Mouse (Mus musculus) heart, embryonic 11.5 days (tissue): ENCODE results near the gene Slc24a3. TPM values are rescaled to one million over a fixed set of nuclear protein-coding genes. Genes with fewer than 3 reads are reported as not detected.

Experiments
- ATAC-seq: fragments of 200-750 bp; cut with Nextera tagmentation; replicated peaks from 2 replicates; pipeline ENCODE4 v1.8.0; 2017; ENCODE audit warnings: moderate library complexity; ENCODE audit not compliant: insufficient number of reproducible peaks, low FRiP score, low TSS enrichment
- H3K27ac ChIP-seq: fragments of 300-500 bp; sonication (generic); 2 replicates; pipeline ENCODE4 v1.5.1; 2014; ENCODE audit warnings: mild to moderate bottlenecking, low read depth, low read length
- H3K27me3 ChIP-seq: fragments of 300-500 bp; sonication (generic); 2 replicates; pipeline ENCODE4 v1.6.1; 2014; ENCODE audit warnings: mild to moderate bottlenecking, low read length, mixed read lengths; ENCODE audit not compliant: control insufficient read depth, insufficient read depth
- H3K36me3 ChIP-seq: fragments of 300-500 bp; sonication (generic); 2 replicates; pipeline ENCODE4 v1.6.1; 2014; ENCODE audit warnings: mild to moderate bottlenecking, low read length, moderate library complexity, mixed read lengths; ENCODE audit not compliant: control insufficient read depth, insufficient read depth
- H3K4me1 ChIP-seq: fragments of 300-500 bp; sonication (generic); 2 replicates; pipeline ENCODE4 v1.6.1; 2014; ENCODE audit warnings: low read length; ENCODE audit not compliant: control insufficient read depth, insufficient read depth
- H3K4me2 ChIP-seq: fragments of 300-500 bp; sonication (generic); 2 replicates; pipeline ENCODE4 v1.6.1; 2014; ENCODE audit warnings: mild to moderate bottlenecking, moderate library complexity
- H3K4me3 ChIP-seq: fragments of 300-500 bp; sonication (generic); 2 replicates; pipeline ENCODE4 v1.5.1; 2014; ENCODE audit warnings: low read depth, low read length
- H3K9ac ChIP-seq: fragments of 300-500 bp; sonication (generic); 2 replicates; pipeline ENCODE4 v1.6.1; 2014; ENCODE audit warnings: mild to moderate bottlenecking, low read depth, low read length, moderate library complexity
- H3K9me3 ChIP-seq: fragments of 300-500 bp; sonication (generic); replicated peaks from 2 replicates; pipeline ENCODE4 v1.6.1; 2016; ENCODE audit warnings: low read length; ENCODE audit not compliant: control insufficient read depth
- WGBS: fragments of 180-500 bp; shearing (Covaris S2); extraction: QIAGEN DNeasy Blood & Tissue Kit; methylation state at CpG from one replicate; pipeline ENCODE4 v1.1.7; 2014; ENCODE audit not compliant: insufficient replicate concordance; 5-methylcytosine and 5-hydroxymethylcytosine counted together
- polyA plus RNA-seq: library from polyadenylated mRNA; unstranded; fragments of >200 nt; fragmentation: Nextera tagmentation; extraction: Ambion mirVana; gene quantifications from 2 replicates; pipeline ENCODE4 v1.2.1, GENCODE M21; 2014

Gene Slc24a3
- polyA plus RNA-seq, 1 experiment from 2014 or later, result 1.7 TPM

- no peaks in the 10 kb centered on the region for H3K36me3 ChIP-seq
Observed at GRCm38 (mm10) chr2:145307231-145307883, 139.8 kb downstream of the Slc24a3 start.

GRCm38 (mm10) chr2:145318916-145319315 lies 151.4 kb downstream of the Slc24a3 start:
- no peaks in the 10 kb centered on the region for H3K4me1 ChIP-seq
- WGBS, result 32% methylated on average over 2 of the region's 2 CpGs
- 0 out of 2 replicates have a peak, but pooled peaks cover 2% of the 10 kb centered on the region for H3K9me3 ChIP-seq

More at GRCm38 (mm10) chr2:145307231-145307883, 139.8 kb downstream of the Slc24a3 start:
- Histone ChIP-seq H3K4me3 (no peak overlapping the region), H3K9me3 (no peaks in the 10 kb centered on the region), H3K4me2 (no peak overlapping the region), H3K27me3 (no peaks in the 10 kb centered on the region), H3K9ac (no peak overlapping the region), H3K27ac (no peak overlapping the region), H3K4me1 (no peaks in the 10 kb centered on the region)
- 53% methylated on average over 2 of the region's 2 CpGs for WGBS
- ATAC-seq, result no peak

GRCm38 (mm10) chr2:145321287-145321686 lies 153.7 kb downstream of the Slc24a3 start:
- Histone ChIP-seq H3K4me1 (no peaks in the 10 kb centered on the region), H3K9me3 (0 out of 2 replicates have a peak, but pooled peaks cover 2% of the 10 kb centered on the region), H3K4me3 (no peak overlapping the region), H3K27me3 (no peaks in the 10 kb centered on the region), H3K27ac (no peak overlapping the region), H3K4me2 (no peak overlapping the region), H3K36me3 (no peaks in the 10 kb centered on the region), H3K9ac (no peak overlapping the region)
- WGBS, result 79% methylated on average over 3 of the region's 3 CpGs
- ATAC-seq, result no peak

More at GRCm38 (mm10) chr2:145318916-145319315, 151.4 kb downstream of the Slc24a3 start:
- H3K9ac ChIP-seq, result no peak overlapping the region
- no peaks in the 10 kb centered on the region for H3K27me3 ChIP-seq
- H3K27ac ChIP-seq, result no peak overlapping the region
- H3K4me2 ChIP-seq, result no peak overlapping the region
- no peak for ATAC-seq
- H3K4me3 ChIP-seq, result no peak overlapping the region
- H3K36me3 ChIP-seq, result no peaks in the 10 kb centered on the region

- Histone ChIP-seq H3K4me1 (no peaks in the 10 kb centered on the region), H3K27me3 (no peaks in the 10 kb centered on the region), H3K9me3 (0 out of 2 replicates have a peak, but pooled peaks cover 2% of the 10 kb centered on the region), H3K4me2 (no peak overlapping the region), H3K4me3 (no peak overlapping the region), H3K9ac (no peak overlapping the region), H3K36me3 (no peaks in the 10 kb centered on the region), H3K27ac (no peak overlapping the region)
- no peak for ATAC-seq
Observed at GRCm38 (mm10) chr2:145321755-145322154, 154.2 kb downstream of the Slc24a3 start.

GRCm38 (mm10) chr2:145324477-145324876 lies 156.9 kb downstream of the Slc24a3 start:
- Histone ChIP-seq H3K4me2 (no peak overlapping the region), H3K9me3 (0 out of 2 replicates have a peak, but pooled peaks cover 2% of the 10 kb centered on the region), H3K36me3 (no peaks in the 10 kb centered on the region), H3K4me3 (no peak overlapping the region), H3K9ac (no peak overlapping the region), H3K27me3 (no peaks in the 10 kb centered on the region), H3K27ac (no peak overlapping the region), H3K4me1 (no peaks in the 10 kb centered on the region)
- 73% methylated on average over 3 of the region's 3 CpGs for WGBS
- ATAC-seq, result no peak

- H3K4me3 ChIP-seq, result no peak overlapping the region
- no peaks in the 10 kb centered on the region for H3K4me1 ChIP-seq
- ATAC-seq, result no peak
- H3K4me2 ChIP-seq, result no peak overlapping the region
- 0 out of 2 replicates have a peak, but pooled peaks cover 2% of the 10 kb centered on the region for H3K9me3 ChIP-seq
- 69% methylated on average over 4 of the region's 4 CpGs for WGBS
- H3K9ac ChIP-seq, result no peak overlapping the region
- H3K27ac ChIP-seq, result no peak overlapping the region
- H3K27me3 ChIP-seq, result no peaks in the 10 kb centered on the region
- no peaks in the 10 kb centered on the region for H3K36me3 ChIP-seq
Observed at GRCm38 (mm10) chr2:145325852-145326251, 158.3 kb downstream of the Slc24a3 start.

- Histone ChIP-seq H3K27ac (no peak overlapping the region), H3K36me3 (no peaks in the 10 kb centered on the region), H3K27me3 (no peaks in the 10 kb centered on the region), H3K4me3 (no peak overlapping the region), H3K4me1 (no peaks in the 10 kb centered on the region), H3K4me2 (no peak overlapping the region), H3K9ac (no peak overlapping the region), H3K9me3 (0 out of 2 replicates have a peak, but pooled peaks cover 2% of the 10 kb centered on the region)
- no peak for ATAC-seq
- 66% methylated on average over 2 of the region's 2 CpGs for WGBS
Observed at GRCm38 (mm10) chr2:145326544-145326943, 159.0 kb downstream of the Slc24a3 start.

GRCm38 (mm10) chr2:145329756-145330155 lies 162.2 kb downstream of the Slc24a3 start:
- Histone ChIP-seq H3K27ac (no peak overlapping the region), H3K4me2 (no peak overlapping the region), H3K4me3 (no peak overlapping the region), H3K27me3 (no peaks in the 10 kb centered on the region), H3K4me1 (no peaks in the 10 kb centered on the region), H3K36me3 (no peaks in the 10 kb centered on the region), H3K9me3 (no peaks in the 10 kb centered on the region), H3K9ac (no peak overlapping the region)
- WGBS, result 72% methylated on average over 8 of the region's 8 CpGs
- no peak for ATAC-seq

- WGBS, result 63% methylated on average over 1 of the region's 1 CpGs
- no peak for ATAC-seq
- no peak overlapping the region for H3K4me2 ChIP-seq
- H3K27ac ChIP-seq, result no peak overlapping the region
- no peak overlapping the region for H3K4me3 ChIP-seq
- no peaks in the 10 kb centered on the region for H3K27me3 ChIP-seq
- no peak overlapping the region for H3K9ac ChIP-seq
- H3K9me3 ChIP-seq, result no peaks in the 10 kb centered on the region
- H3K4me1 ChIP-seq, result no peaks in the 10 kb centered on the region
- no peaks in the 10 kb centered on the region for H3K36me3 ChIP-seq
Observed at GRCm38 (mm10) chr2:145331525-145331924, 164.0 kb downstream of the Slc24a3 start.
